Mouse (Mus musculus): ENCODE measurements at regions not wholly inside any gene's neighbourhood (a gene's known extent, or its start where the extent isn't known, plus 50 kb on each side); places are given as distances from the start of the nearest gene placed in this dataset.

DNA sequence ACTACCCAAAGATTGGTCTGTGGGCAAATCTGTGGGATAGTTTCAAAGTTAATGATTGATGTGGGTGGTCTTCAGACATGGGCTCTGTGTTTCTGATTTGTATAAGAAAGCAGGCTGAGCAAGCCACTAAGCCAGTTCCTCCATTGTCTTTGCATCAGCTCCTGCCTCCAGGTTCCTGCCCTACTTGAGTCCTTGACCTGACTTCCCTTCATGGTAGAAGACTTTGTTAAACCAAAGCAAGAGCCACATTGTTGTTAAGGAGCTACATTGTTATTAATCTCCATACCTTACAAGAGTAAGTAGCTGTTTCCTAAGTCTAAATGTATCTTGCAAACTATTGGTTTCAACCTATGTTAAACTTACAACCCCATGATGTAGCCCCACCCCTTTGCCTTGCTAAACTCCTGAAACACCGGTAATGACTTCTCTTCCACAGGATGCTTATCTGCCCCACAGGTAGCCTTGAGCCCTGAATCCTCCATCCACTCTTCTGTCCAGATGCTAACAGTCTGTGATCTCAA, 136.5 kb upstream of the 4930535I16Rik start:
- Histone ChIP-seq H3K9ac (no peak overlapping the region), H3K27ac (no peak overlapping the region), H3K9me3 (no peaks in the 10 kb centered on the region), H3K4me2 (replicated peaks) (no peak overlapping the region), H3K4me3 (replicated peaks) (no peak overlapping the region), H3K36me3 (no peaks in the 10 kb centered on the region), H3K4me1 (replicated peaks) (no peaks in the 10 kb centered on the region), H3K27me3 (replicated peaks) (no peaks in the 10 kb centered on the region)
- WGBS, result 59% methylated on average over 1 of the region's 1 CpGs
- ATAC-seq, result no peak

DNA sequence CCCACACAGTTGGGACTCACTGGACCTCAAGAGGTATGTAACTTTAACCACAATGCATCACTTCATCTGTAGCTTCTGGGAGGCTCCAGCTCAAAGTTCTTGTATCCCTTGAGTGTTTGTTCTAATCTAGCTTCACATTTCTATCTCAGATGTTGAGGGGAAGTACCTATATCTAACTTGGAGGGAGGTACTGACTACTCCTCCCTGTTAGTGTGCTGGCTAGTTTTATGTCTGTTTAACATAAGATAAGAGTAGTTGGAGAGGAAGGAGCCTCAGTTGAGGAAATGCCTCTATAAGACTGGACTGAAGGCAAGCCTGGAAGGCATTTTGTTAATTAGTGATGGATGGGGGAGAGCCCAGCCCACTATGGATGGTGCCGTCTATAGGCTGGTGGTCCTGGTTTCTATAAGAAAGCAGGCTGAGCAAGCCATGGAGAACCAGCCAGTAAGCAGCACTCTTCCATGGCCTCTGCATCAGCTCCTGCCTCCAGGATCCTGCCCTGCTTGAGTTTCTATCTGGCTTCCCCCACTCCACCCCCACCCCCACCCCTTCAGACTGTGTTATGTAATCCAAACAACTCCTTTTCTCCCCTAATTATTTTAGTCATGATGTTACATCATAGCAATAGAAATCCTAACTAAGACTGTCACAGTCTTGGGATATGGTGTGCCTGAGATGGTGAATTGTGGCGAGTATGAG, 135.7 kb upstream of the 4930535I16Rik start:
- no peak for ATAC-seq
- H3K4me3 ChIP-seq (replicated peaks), result no peak overlapping the region
- no peak overlapping the region for H3K27ac ChIP-seq
- no peak overlapping the region for H3K4me2 ChIP-seq (replicated peaks)
- H3K9me3 ChIP-seq, result no peaks in the 10 kb centered on the region
- H3K4me1 ChIP-seq (replicated peaks), result no peaks in the 10 kb centered on the region
- no peak overlapping the region for H3K9ac ChIP-seq
- no peaks in the 10 kb centered on the region for H3K27me3 ChIP-seq (replicated peaks)
- 76% methylated on average over 2 of the region's 2 CpGs for WGBS
- no peaks in the 10 kb centered on the region for H3K36me3 ChIP-seq

DNA sequence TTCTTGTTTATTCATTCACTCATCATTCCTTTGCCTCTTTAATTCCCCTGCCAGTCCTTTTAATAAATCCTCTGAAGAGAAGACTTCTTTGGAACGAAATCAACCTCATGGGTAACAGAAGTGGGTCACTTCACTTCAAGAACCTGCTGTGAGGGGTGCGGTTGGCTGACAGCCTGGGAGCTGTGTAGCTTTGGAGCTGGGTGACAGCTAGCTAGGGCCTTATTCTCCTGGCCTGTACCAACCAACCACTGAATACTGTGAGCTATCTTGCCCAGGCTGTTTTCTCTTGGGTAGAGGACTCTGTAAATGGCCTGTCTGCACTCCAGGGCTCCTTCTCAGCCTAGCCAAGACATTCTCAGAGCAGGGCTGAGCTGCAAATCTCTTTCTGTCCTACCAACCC, 134.6 kb upstream of the 4930535I16Rik start:
- ATAC-seq, result no peak
- Histone ChIP-seq H3K9me3 (no peaks in the 10 kb centered on the region), H3K9ac (no peak overlapping the region), H3K4me1 (replicated peaks) (no peaks in the 10 kb centered on the region), H3K27ac (no peak overlapping the region), H3K36me3 (no peaks in the 10 kb centered on the region), H3K27me3 (replicated peaks) (no peaks in the 10 kb centered on the region), H3K4me3 (replicated peaks) (no peak overlapping the region), H3K4me2 (replicated peaks) (no peak overlapping the region)
- 71% methylated on average over 2 of the region's 2 CpGs for WGBS

DNA sequence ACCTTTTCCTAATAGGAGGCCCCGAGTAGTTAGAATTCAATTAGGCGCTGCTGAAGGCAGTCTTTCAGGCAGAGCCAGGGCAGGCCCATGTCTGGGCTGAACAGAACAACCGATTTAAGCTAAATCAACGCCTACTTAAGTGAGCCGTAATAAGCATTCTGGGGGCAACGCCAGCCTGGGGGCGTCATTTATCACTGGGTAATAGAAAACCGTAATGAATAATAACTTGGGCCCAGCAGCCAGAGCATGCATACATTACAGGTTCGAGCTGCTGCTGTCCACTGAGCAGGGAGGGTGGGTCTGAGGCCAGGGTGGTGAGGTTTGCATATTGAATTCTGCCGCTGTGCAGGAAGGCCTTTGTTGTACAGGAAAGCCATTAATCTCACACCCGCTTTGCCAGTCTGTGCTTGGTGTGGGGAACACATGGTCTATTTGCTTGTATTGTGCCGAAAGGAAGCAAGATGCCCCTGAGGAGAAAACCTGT, 130.6 kb upstream of the 4930535I16Rik start:
- 50% methylated on average over 12 of the region's 12 CpGs for WGBS
- Histone ChIP-seq H3K9ac (no peak overlapping the region), H3K4me1 (replicated peaks) (no peaks in the 10 kb centered on the region), H3K4me3 (replicated peaks) (no peak overlapping the region), H3K9me3 (no peaks in the 10 kb centered on the region), H3K27me3 (replicated peaks) (no peaks in the 10 kb centered on the region), H3K4me2 (replicated peaks) (no peak overlapping the region), H3K36me3 (no peaks in the 10 kb centered on the region), H3K27ac (no peak overlapping the region)
- ATAC-seq, result no peak

DNA sequence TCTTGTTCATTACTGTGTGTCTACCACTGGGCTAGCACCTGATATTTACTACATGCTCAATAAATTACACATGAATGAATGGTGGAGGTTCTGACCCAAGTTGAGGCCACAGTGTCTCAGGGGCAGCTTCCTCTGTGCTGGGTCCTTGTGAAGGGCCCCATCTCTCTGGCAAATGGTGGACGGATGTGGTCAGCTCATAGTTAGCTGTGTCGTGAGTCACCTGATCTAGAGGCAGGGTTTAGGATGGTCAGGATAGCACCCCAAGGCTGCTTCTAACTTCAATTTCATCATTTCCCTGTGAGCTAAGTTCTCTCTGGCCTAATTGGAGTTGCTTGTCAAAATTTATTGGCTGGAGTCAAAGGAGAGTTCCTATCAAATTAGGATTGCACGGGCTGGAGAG, 130.1 kb upstream of the 4930535I16Rik start:
- ATAC-seq, result no peak
- no peak overlapping the region for H3K27ac ChIP-seq
- no peaks in the 10 kb centered on the region for H3K4me1 ChIP-seq (replicated peaks)
- 77% methylated on average over 3 of the region's 3 CpGs for WGBS
- H3K9ac ChIP-seq, result no peak overlapping the region
- H3K9me3 ChIP-seq, result no peaks in the 10 kb centered on the region
- no peaks in the 10 kb centered on the region for H3K27me3 ChIP-seq (replicated peaks)
- no peak overlapping the region for H3K4me3 ChIP-seq (replicated peaks)
- no peak overlapping the region for H3K4me2 ChIP-seq (replicated peaks)
- H3K36me3 ChIP-seq, result no peaks in the 10 kb centered on the region

DNA sequence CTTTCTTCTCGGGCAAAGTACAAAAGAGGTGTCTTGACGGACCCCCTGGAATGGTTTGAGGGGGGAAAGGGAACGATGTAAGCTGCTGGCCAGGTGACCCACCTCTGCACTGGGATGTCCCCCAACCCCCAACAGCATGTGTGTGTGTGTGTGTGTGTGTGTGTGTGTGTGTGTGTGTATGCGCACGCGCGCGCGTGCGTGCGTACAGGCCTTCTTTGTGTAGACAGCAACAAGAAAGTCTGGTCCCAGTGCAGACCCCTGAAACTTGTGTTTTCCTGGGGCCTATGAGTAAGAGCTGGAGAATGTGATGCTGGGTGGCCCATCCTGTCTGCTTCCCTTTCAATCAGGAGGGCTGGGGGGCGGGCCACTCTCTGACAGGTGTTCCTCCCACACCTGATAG, 118.7 kb upstream of the 4930535I16Rik start:
- Histone ChIP-seq H3K27me3 (replicated peaks) (peaks cover 3% of the 10 kb centered on the region; the same call in 1 of the 2 replicates), H3K9me3 (no peaks in the 10 kb centered on the region), H3K4me2 (replicated peaks) (no peak overlapping the region), H3K27ac (no peak overlapping the region), H3K36me3 (no peaks in the 10 kb centered on the region), H3K9ac (no peak overlapping the region), H3K4me3 (replicated peaks) (no peak overlapping the region), H3K4me1 (replicated peaks) (no peaks in the 10 kb centered on the region)
- 57% methylated on average over 7 of the region's 12 CpGs for WGBS
- ATAC-seq, result no peak

DNA sequence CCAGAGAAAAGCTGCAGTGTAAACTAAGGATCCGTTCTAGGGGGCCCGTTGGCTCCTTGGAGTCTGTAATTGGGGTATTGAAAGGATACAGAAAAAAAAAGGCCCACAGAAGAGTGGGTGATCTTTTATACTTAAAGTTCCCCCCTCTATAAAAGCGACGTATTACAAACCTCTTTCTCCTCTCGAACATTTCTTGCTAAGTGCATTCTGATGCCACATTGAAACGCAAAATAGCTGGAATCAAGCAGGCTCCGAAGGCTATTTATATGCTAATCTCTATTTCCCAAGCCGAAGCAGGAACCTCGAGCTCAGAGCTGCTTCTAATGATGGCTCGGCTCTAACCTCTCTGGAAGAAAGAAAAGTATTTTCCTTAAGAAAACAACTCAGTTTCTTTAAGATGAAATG, 117.8 kb upstream of the 4930535I16Rik start:
- H3K4me2 ChIP-seq (replicated peaks), result no peak overlapping the region
- ATAC-seq, result no peak
- no peak overlapping the region for H3K27ac ChIP-seq
- H3K4me1 ChIP-seq (replicated peaks), result no peaks in the 10 kb centered on the region
- WGBS, result 29% methylated on average over 10 of the region's 10 CpGs
- peaks cover 3% of the 10 kb centered on the region for H3K27me3 ChIP-seq (replicated peaks)
- H3K36me3 ChIP-seq, result no peaks in the 10 kb centered on the region
- H3K9ac ChIP-seq, result no peak overlapping the region
- H3K4me3 ChIP-seq (replicated peaks), result no peak overlapping the region
- H3K9me3 ChIP-seq, result no peaks in the 10 kb centered on the region

DNA sequence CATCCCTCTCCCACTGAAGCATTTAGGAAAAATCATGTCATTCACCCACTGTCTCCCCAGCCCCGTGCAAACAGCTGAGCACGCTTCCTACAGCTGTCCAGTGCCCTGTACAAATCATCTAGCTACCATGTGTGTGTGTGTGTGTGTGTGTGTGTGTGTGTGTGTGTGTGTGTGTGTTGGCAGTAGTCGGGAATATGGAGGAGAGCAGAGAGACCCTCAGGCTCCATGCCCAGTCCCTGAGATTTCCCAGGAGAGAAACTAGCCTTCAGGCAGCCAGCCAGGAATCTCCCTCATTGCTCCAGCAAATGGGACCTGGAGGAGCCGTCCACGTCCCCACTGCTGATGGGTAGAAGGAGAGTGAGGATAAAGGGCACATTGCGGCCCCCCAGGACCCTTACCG, 117.4 kb upstream of the 4930535I16Rik start:
- Histone ChIP-seq H3K27ac (no peak overlapping the region), H3K4me3 (replicated peaks) (no peak overlapping the region), H3K4me2 (replicated peaks) (no peak overlapping the region), H3K9ac (no peak overlapping the region), H3K27me3 (replicated peaks) (peaks cover under 1% of the 10 kb centered on the region), H3K9me3 (no peaks in the 10 kb centered on the region), H3K36me3 (no peaks in the 10 kb centered on the region), H3K4me1 (replicated peaks) (no peaks in the 10 kb centered on the region)
- WGBS, result 25% methylated on average over 7 of the region's 7 CpGs
- no peak; the same call in 1 of the 2 replicates for ATAC-seq

DNA sequence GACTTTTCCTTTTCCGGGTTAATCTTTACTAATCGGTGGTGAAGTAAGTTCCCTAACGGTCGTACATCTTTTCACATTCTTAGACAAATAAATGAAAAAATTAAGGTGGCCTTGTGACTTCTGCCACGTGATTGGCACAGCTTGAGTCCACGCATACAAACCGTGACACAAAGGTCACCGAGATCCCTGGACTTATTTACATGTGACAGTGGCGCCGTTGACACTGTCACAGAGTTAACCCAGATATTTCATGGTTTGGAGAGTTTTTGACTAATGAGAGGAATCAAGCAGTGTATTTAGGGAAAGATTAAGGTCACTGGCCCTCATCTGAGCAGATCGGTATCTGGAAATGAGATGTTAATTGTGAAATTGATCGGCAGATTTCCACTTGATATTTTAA, 110.2 kb upstream of the 4930535I16Rik start:
- Histone ChIP-seq H3K9ac (no peak overlapping the region), H3K27ac (no peak overlapping the region), H3K4me1 (replicated peaks) (no peaks in the 10 kb centered on the region), H3K4me3 (replicated peaks) (no peak overlapping the region), H3K36me3 (no peaks in the 10 kb centered on the region), H3K4me2 (replicated peaks) (no peak overlapping the region), H3K9me3 (no peaks in the 10 kb centered on the region), H3K27me3 (replicated peaks) (no peaks in the 10 kb centered on the region; the same call in 1 of the 2 replicates)
- WGBS, result 85% methylated on average over 12 of the region's 12 CpGs
- no peak for ATAC-seq

DNA sequence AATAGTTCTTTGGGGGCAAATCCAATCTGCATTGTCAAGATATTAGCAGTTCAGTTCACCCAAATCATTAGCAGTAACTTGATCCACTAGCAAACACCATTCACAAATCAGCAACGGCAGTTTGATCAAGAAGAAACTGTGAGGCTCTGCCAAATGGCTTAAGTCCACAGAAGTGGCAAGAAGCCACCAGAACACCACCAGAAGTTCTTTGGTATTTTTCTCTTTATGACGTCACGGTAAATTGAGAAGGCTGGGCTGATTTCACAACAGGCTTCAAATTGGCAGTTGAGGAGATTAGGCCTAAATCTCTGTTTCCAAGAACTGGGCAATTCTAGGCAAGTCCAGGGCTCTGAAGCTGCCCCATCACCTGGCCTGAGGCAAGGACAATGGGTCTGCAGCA, 98.6 kb upstream of the 4930535I16Rik start:
- Histone ChIP-seq H3K9ac (no peak overlapping the region), H3K4me1 (replicated peaks) (no peaks in the 10 kb centered on the region), H3K9me3 (no peaks in the 10 kb centered on the region), H3K4me3 (replicated peaks) (no peak overlapping the region), H3K27me3 (replicated peaks) (no peaks in the 10 kb centered on the region), H3K36me3 (no peaks in the 10 kb centered on the region), H3K4me2 (replicated peaks) (no peak overlapping the region), H3K27ac (no peak overlapping the region)
- WGBS, result 72% methylated on average over 3 of the region's 3 CpGs
- no peak for ATAC-seq

DNA sequence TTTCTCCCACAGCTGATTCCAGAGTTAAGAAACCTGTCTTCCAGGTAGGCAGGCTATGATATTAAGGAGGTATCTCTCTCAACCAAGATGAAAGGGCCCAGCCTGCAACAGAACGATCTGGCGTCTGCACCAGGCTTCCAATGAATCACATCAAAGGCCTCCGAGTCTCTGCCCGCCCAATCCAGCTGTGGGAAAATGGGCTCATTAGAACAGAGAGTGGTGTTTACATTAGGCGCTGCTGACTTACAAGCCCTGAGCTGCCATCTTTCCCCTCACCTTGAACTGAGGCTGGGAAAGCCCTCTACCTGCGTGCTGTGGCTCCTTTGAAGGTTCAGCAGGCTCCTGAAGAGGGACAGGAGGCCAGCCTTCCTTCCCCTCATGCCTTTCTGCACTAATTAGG, 97.5 kb upstream of the 4930535I16Rik start:
- Histone ChIP-seq H3K36me3 (no peaks in the 10 kb centered on the region), H3K4me1 (replicated peaks) (no peaks in the 10 kb centered on the region), H3K9me3 (no peaks in the 10 kb centered on the region), H3K27me3 (replicated peaks) (no peaks in the 10 kb centered on the region), H3K4me3 (replicated peaks) (no peak overlapping the region), H3K4me2 (replicated peaks) (no peak overlapping the region), H3K27ac (no peak overlapping the region), H3K9ac (no peak overlapping the region)
- no peak for ATAC-seq
- WGBS, result 29% methylated on average over 6 of the region's 6 CpGs

DNA sequence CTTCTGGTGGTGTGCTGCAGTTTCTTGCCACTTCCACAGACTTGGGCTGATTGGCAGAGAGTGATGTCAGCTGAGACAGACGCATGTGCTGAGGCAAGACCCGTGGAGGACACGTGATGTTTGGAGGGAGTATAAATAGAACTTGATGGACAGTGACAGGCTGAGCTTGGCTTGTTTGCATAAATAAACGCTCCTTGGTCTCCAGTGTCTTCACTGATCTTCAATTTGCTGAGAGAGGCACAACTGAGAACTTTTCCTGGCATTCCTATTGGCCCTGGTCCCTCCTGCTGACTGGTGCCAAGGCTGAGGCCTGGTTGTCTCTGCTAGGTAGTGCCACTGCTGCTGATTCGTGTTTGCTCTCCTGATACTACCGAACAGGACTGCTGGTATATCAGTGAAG, 94.6 kb upstream of the 4930535I16Rik start:
- no peaks in the 10 kb centered on the region for H3K36me3 ChIP-seq
- no peaks in the 10 kb centered on the region for H3K9me3 ChIP-seq
- no peak overlapping the region for H3K4me2 ChIP-seq (replicated peaks)
- H3K4me3 ChIP-seq (replicated peaks), result no peak overlapping the region
- no peaks in the 10 kb centered on the region for H3K27me3 ChIP-seq (replicated peaks)
- ATAC-seq, result no peak
- no peak overlapping the region for H3K9ac ChIP-seq
- H3K27ac ChIP-seq, result no peak overlapping the region
- WGBS, result 50% methylated on average over 6 of the region's 6 CpGs
- no peaks in the 10 kb centered on the region for H3K4me1 ChIP-seq (replicated peaks)

DNA sequence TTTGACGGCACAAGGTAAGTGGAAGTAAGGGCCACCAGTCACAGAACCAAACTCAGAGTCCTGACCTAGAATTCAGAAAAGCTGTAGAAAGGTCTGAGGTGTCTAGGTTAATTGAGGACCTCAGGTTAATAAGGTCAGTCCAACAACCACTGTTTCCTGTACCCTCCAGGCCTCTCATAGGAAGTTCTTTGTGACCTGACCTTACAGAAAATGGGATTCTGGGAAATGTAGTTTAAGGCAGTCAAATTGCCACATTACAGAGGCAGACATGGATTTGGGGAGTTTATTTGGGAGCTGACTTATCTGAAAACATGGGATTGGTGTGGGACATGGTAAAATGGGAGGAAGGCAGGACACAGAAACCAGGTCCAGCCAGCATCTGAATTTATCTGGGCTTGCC, 90.9 kb upstream of the 4930535I16Rik start:
- WGBS, result 97% methylated on average over 1 of the region's 1 CpGs
- H3K9ac ChIP-seq, result no peak overlapping the region
- no peaks in the 10 kb centered on the region for H3K27me3 ChIP-seq (replicated peaks)
- H3K27ac ChIP-seq, result no peak overlapping the region
- H3K4me3 ChIP-seq (replicated peaks), result no peak overlapping the region
- no peaks in the 10 kb centered on the region for H3K9me3 ChIP-seq
- ATAC-seq, result no peak
- no peaks in the 10 kb centered on the region for H3K4me1 ChIP-seq (replicated peaks)
- H3K4me2 ChIP-seq (replicated peaks), result no peak overlapping the region
- no peaks in the 10 kb centered on the region for H3K36me3 ChIP-seq

Measured in intestine, embryonic 15.5 days (tissue).